Mouse (Mus musculus) left cerebral cortex, adult 8-10 months (tissue): ENCODE data around the gene Selenom. TPM values are rescaled to one million over a fixed set of nuclear protein-coding genes. Genes with fewer than 3 reads are reported as not detected.

Experiments
- DNase-seq, 2 experiments: peaks; one replicate each; pipeline ENCODE4 v3.0.0; 2022; ENCODE audit warnings: low spot score in 2 of 2
- total RNA-seq, 4 experiments: library from RNA; stranded (reverse); gene quantifications; 2 replicates each; pipeline ENCODE4 v1.2.4; 2022

Gene Selenom
- total RNA-seq, 4 experiments from 2014 or later = 149 to 172 (median 160) TPM

- no peak for DNase-seq
Observed at GRCm38 (mm10) chr11:3547969-3548368, 33.5 kb downstream of the Selenom start.

DNA sequence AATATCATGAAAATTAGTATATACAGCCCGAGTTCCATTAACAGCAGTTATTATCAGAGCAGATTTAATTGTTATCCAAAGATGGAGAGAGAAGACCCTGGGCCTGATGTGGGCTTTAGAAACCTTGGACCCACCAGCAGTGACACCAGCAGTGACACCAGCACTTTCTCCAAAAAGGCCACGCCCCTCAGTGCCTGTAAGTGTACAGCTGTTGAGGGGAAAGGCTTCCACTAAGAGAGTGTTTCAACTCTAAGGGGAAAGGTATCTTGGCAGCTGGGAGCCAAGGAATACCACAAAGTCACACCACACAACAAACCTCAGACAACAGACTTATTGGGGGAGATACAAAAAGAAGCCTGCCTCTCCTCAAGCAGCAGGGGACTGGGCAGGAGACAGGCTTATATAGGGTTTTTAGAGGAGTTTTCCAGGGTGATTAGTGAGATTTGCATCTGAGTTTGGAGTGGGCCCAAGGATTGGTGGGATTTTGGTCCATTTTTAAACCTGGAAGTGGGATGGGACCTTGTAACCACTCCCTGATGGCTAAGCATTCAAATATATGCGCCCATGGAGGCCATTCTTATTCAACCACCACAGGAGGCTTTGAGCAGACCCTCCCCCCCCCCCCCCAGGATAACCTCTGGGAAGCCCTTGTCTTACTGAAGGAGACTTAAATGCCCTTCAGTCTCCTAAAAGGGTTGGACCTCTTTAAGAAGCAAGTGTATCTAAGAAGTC lies 34.2 kb downstream of the Selenom start:
- no peak for DNase-seq

- no peak for DNase-seq
Observed at GRCm38 (mm10) chr11:3549791-3550190, 35.3 kb downstream of the Selenom start.

DNA sequence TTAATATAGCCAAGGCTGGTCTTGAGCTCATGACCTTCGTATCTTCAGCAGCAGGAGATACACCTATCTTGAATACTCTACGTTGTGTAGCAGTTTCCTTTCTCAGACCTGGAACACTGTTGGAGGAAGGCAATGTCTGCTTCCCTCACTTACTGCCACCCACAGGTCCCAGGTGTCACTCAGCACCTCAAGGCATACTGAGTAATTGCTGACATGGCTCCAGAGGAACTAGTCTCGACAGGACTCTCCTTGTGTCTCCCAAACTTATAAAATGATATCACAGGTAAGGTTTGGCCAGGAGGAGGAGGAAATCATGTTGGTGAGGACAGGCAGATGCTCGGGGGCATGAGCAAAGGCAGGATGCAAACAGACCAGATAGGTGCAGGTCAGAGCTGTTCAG lies 40.5 kb downstream of the Selenom start:
- no peak for DNase-seq

- DNase-seq = no peak
Observed at GRCm38 (mm10) chr11:3557852-3558251, 43.4 kb downstream of the Selenom start.

DNA sequence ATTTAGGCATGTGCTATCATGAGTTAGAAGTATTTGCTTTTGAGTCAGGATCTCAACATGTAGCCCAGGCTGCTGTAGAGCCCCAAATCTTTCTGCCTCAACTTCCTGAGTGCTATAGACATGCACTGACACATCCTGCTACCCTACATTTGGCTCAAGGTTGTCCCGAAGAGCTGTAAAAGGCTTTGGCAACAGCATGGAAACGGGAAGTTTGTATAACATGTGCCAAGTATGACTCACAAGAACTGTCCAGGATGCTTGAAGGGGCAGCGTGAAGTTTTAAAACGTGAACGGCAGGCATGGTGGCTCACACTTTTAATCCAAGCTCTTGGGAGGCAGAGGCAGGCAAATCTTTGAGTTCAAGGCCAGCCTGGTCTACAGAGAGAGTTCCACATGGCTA lies 45.7 kb downstream of the Selenom start:
- no peak for DNase-seq

DNA sequence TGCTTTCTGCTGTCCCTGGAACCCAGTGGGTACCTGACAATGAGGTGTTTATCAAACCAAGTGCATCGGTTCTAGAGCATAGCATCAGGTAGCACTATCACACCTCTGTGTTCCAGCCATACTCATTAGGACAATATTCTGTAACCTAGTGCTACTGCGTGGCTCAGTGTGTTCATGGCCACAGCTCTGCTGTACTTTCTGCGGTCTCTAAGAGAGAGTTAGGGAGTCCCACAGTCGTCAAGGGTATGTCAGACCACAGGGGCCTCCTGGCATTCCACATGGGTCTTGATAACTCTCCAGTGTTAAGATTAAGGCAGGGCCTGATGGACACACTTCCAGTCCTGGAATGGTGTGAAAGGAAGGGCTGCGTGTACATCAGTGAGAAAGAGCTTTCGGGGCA lies 49.4 kb downstream of the Selenom start:
- DNase-seq = no peak

DNA sequence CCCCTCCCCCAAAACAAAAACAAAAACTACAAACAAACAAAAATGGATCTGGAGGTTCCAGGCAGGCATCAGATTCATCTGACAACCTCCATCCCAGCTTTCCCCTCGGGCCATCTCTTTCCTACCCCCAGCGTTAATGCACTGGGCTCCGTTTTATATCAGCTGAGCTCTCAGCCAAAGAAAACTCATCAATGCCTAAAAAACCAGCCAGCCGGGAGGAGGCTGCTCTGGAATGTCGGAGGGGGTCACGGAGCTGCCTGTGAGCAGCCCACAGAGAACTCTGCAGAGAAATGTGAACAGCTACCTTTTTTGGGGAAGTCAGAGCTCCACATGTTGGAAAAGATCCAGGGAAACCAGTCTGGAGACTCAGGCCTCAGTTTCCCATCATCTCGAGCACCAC lies 50.0 kb downstream of the Selenom start:
- no peak for DNase-seq

GRCm38 (mm10) chr11:3566018-3566417 lies 51.5 kb downstream of the Selenom start:
- DNase-seq = no peak

Other genes with a start within 250 kb of the Selenom start
- 10 to 100 TPM; 95.6 to 98.8 (median 96.9) TPM for gene Drg1, start 248.3 kb upstream of the Selenom start, total RNA-seq
- 10 to 100 TPM; 53.4 to 57.4 (median 54.1) TPM for gene Patz1, start 225.8 kb upstream of the Selenom start, total RNA-seq
- gene Pik3ip1, start 184.3 kb upstream of the Selenom start, total RNA-seq = 10 to 100 TPM; 40.3 to 44.5 (median 42.4) TPM
- 100 to 1,000 TPM in 1 of 4 experiments, 10 to 100 TPM in 3; 93.4 to 107 (median 97.0) TPM for gene Limk2, start 105.5 kb upstream of the Selenom start, total RNA-seq
- gene Rnf185, start 62.3 kb upstream of the Selenom start, total RNA-seq = 10 to 100 TPM; 28.9 to 31.4 (median 30.0) TPM
- 1 to 10 TPM; 2.3 to 3.5 (median 2.7) TPM for gene Pla2g3, start 26.4 kb upstream of the Selenom start, total RNA-seq
- gene Inpp5j, start 9.9 kb upstream of the Selenom start, total RNA-seq = 10 to 100 TPM; 49.4 to 55.6 (median 53.8) TPM
- 10 to 100 TPM in 1 of 4 experiments, 1 to 10 TPM in 3; 5.2 to 11.0 (median 7.2) TPM for gene Smtn, start 25.9 kb downstream of the Selenom start, total RNA-seq
- 10 to 100 TPM; 39.4 to 41.7 (median 40.8) TPM for gene Morc2a, start 134.5 kb downstream of the Selenom start, total RNA-seq